Mouse (Mus musculus) heart, embryonic 14.5 days (tissue): ENCODE measurements around the gene Mkln1. TPM values are rescaled to one million over a fixed set of nuclear protein-coding genes. Genes with fewer than 3 reads are reported as not detected.

Source experiments
- ATAC-seq: fragments of 200-750 bp; cut with Nextera tagmentation; 2 replicates; pipeline ENCODE4 v1.8.0; 2017; ENCODE audit warnings: low read depth, moderate TSS enrichment; ENCODE audit not compliant: insufficient number of reproducible peaks, insufficient read depth, low FRiP score
- H3K27ac ChIP-seq, 2 experiments: fragments of 200-500 bp in 1 of 2; fragments of 300-500 bp in 1 of 2; sonication (generic) in 1 of 2; replicated peaks in 1 of 2; 2 replicates each; pipeline ENCODE4 v1.5.1; 2012 to 2014; ENCODE audit warnings: low read depth in 2 of 2, low read length in 2 of 2, control low read depth in 1 of 2, mild to moderate bottlenecking in 1 of 2, mixed read lengths in 1 of 2; ENCODE audit not compliant: control insufficient read depth in 1 of 2, insufficient read depth in 1 of 2
- H3K27me3 ChIP-seq: fragments of 300-500 bp; sonication (generic); 2 replicates; pipeline ENCODE4 v1.6.1; 2014; ENCODE audit warnings: mild to moderate bottlenecking, low read length, control low read depth; ENCODE audit not compliant: control insufficient read depth, insufficient read depth
- H3K36me3 ChIP-seq: fragments of 300-500 bp; sonication (generic); 2 replicates; pipeline ENCODE4 v1.6.1; 2014; ENCODE audit warnings: mild to moderate bottlenecking, control low read depth, low read length, mixed read lengths; ENCODE audit not compliant: control insufficient read depth, insufficient read depth
- H3K4me1 ChIP-seq, 2 experiments: fragments of 200-500 bp in 1 of 2; fragments of 300-500 bp in 1 of 2; sonication (generic) in 1 of 2; 2 replicates each; pipeline ENCODE4 v1.6.1; 2012 to 2014; ENCODE audit warnings: low read length in 2 of 2, control low read depth in 1 of 2, mixed read lengths in 1 of 2; ENCODE audit not compliant: control insufficient read depth in 2 of 2, insufficient read depth in 2 of 2
- H3K4me2 ChIP-seq: fragments of 300-500 bp; sonication (generic); 2 replicates; pipeline ENCODE4 v1.6.1; 2014; ENCODE audit warnings: mild to moderate bottlenecking, low read length
- H3K4me3 ChIP-seq, 2 experiments: fragments of 200-500 bp in 1 of 2; fragments of 300-500 bp in 1 of 2; sonication (generic) in 1 of 2; 2 replicates each; pipeline ENCODE4 v1.5.1; 2012 to 2014; ENCODE audit warnings: low read length in 2 of 2, mild to moderate bottlenecking in 2 of 2, control low read depth in 1 of 2, low read depth in 1 of 2, moderate library complexity in 1 of 2; ENCODE audit not compliant: control insufficient read depth in 1 of 2, insufficient read depth in 1 of 2
- H3K9ac ChIP-seq: fragments of 300-500 bp; sonication (generic); 2 replicates; pipeline ENCODE4 v1.6.1; 2014; ENCODE audit warnings: mild to moderate bottlenecking, low read length
- H3K9me3 ChIP-seq: fragments of 300-500 bp; sonication (generic); 2 replicates; pipeline ENCODE4 v1.6.1; 2016; ENCODE audit warnings: low read length, control low read depth; ENCODE audit not compliant: control insufficient read depth
- WGBS: fragments of 180-500 bp; shearing (Covaris S2); extraction: QIAGEN DNeasy Blood & Tissue Kit; methylation state at CpG from one replicate; pipeline ENCODE4 v1.1.7; 2014; 5-methylcytosine and 5-hydroxymethylcytosine counted together
- polyA plus RNA-seq: library from polyadenylated mRNA; unstranded; fragments of >200 nt; fragmentation: Nextera tagmentation; extraction: Ambion mirVana; gene quantifications from 2 replicates; pipeline ENCODE4 v1.2.1, GENCODE M21; 2014

Mkln1 gene
- polyA plus RNA-seq, 1 experiment from 2014 or later, result 201 TPM

GRCm38 (mm10) chr6:31369875-31370274, 28.7 kb upstream of the Mkln1 start:
- ATAC-seq, result no peak
- H3K27me3 ChIP-seq, result no peaks in the 10 kb centered on the region
- peaks cover 16 to 20% of the 10 kb centered on the region in 2 experiments for H3K4me1 ChIP-seq
- no peak overlapping the region for H3K4me3 ChIP-seq
- no peak overlapping the region for H3K9ac ChIP-seq
- no peak overlapping the region for H3K27ac ChIP-seq
- no peaks in the 10 kb centered on the region for H3K36me3 ChIP-seq
- H3K4me2 ChIP-seq, result no peak overlapping the region
- no peaks in the 10 kb centered on the region for H3K9me3 ChIP-seq
- 68% methylated on average over 3 of the region's 3 CpGs for WGBS

GRCm38 (mm10) chr6:31370550-31371061, 27.9 kb upstream of the Mkln1 start:
- Histone ChIP-seq H3K9me3 (no peaks in the 10 kb centered on the region), H3K27me3 (no peaks in the 10 kb centered on the region), H3K36me3 (no peaks in the 10 kb centered on the region), H3K9ac (0 out of 2 replicates have a peak overlapping the region, but pooled peaks have one; percentile 9), H3K4me1 (peaks cover 16 to 20% of the 10 kb centered on the region in 2 experiments), H3K4me2 (no peak overlapping the region), H3K4me3 (no peak overlapping the region), H3K27ac (peak overlapping the region; percentile 33 to 61)
- ATAC-seq, result no peak
- WGBS, result 43% methylated on average over 14 of the region's 14 CpGs

GRCm38 (mm10) chr6:31371140-31371539, 27.4 kb upstream of the Mkln1 start:
- Histone ChIP-seq H3K9ac (no peak overlapping the region), H3K4me2 (no peak overlapping the region), H3K4me3 (no peak overlapping the region), H3K4me1 (peaks cover 16 to 20% of the 10 kb centered on the region in 2 experiments), H3K27ac (peak overlapping the region; percentile 33 to 61), H3K9me3 (no peaks in the 10 kb centered on the region), H3K36me3 (no peaks in the 10 kb centered on the region), H3K27me3 (no peaks in the 10 kb centered on the region)
- 40% methylated on average over 3 of the region's 3 CpGs for WGBS
- ATAC-seq, result no peak

- ATAC-seq, result no peak
- no peaks in the 10 kb centered on the region for H3K27me3 ChIP-seq
- no peaks in the 10 kb centered on the region for H3K36me3 ChIP-seq
- H3K27ac ChIP-seq, result no peak overlapping the region
- 13% methylated on average over 3 of the region's 3 CpGs for WGBS
- peaks cover 16 to 20% of the 10 kb centered on the region in 2 experiments for H3K4me1 ChIP-seq
- H3K9me3 ChIP-seq, result no peaks in the 10 kb centered on the region
- no peak overlapping the region for H3K4me3 ChIP-seq
- no peak overlapping the region for H3K4me2 ChIP-seq
- no peak overlapping the region for H3K9ac ChIP-seq
These were observed 25.9 kb upstream of the Mkln1 start for GRCm38 (mm10) chr6:31372620-31373019.

- no peak for ATAC-seq
- Histone ChIP-seq H3K27ac (no peak overlapping the region), H3K9me3 (no peaks in the 10 kb centered on the region), H3K4me2 (no peak overlapping the region), H3K4me3 (no peak overlapping the region), H3K36me3 (no peaks in the 10 kb centered on the region), H3K9ac (no peak overlapping the region), H3K27me3 (no peaks in the 10 kb centered on the region), H3K4me1 (peaks cover 16 to 20% of the 10 kb centered on the region in 2 experiments)
- WGBS, result 86% methylated on average over 6 of the region's 6 CpGs
These were observed 25.4 kb upstream of the Mkln1 start for GRCm38 (mm10) chr6:31373084-31373673.

- WGBS, result 89% methylated on average over 7 of the region's 7 CpGs
- no peak overlapping the region for H3K4me3 ChIP-seq
- no peaks in the 10 kb centered on the region for H3K36me3 ChIP-seq
- no peak overlapping the region for H3K4me2 ChIP-seq
- H3K9ac ChIP-seq, result no peak overlapping the region
- ATAC-seq, result no peak
- peaks cover 4% of the 10 kb centered on the region; the same call in 1 of the 2 replicates for H3K9me3 ChIP-seq
- H3K27ac ChIP-seq, result no peak overlapping the region
- peaks cover 0 to 5% of the 10 kb centered on the region in 2 experiments; a peak in 1 of 4 replicates for H3K4me1 ChIP-seq
- H3K27me3 ChIP-seq, result no peaks in the 10 kb centered on the region
These were observed 15.5 kb upstream of the Mkln1 start for GRCm38 (mm10) chr6:31382989-31383388.

- Histone ChIP-seq H3K4me2 (no peak overlapping the region), H3K27ac (no peak overlapping the region), H3K4me1 (peaks cover 0 to 5% of the 10 kb centered on the region in 2 experiments; a peak in 1 of 4 replicates), H3K4me3 (no peak overlapping the region), H3K9me3 (peaks cover 4% of the 10 kb centered on the region; the same call in 1 of the 2 replicates), H3K27me3 (no peaks in the 10 kb centered on the region), H3K9ac (no peak overlapping the region), H3K36me3 (no peaks in the 10 kb centered on the region)
- WGBS, result 57% methylated on average over 5 of the region's 5 CpGs
- ATAC-seq, result no peak
These were observed 13.7 kb upstream of the Mkln1 start for GRCm38 (mm10) chr6:31384794-31385193.
